Mouse (Mus musculus): ENCODE measurements around the gene C2cd4c.
A peak's percentile ranks its signal among the peaks of the same experiment; 100 is the strongest.

The C2cd4c gene

GRCm38 (mm10) chr10:79612192-79613135 is 1.4 kb downstream of the C2cd4c start:
- DNase-seq (ENCODE audit: low read depth) = no peak

GRCm38 (mm10) chr10:79611296-79611695 is 2.5 kb downstream of the C2cd4c start:
- no peak for DNase-seq (ENCODE audit: low read depth)

GRCm38 (mm10) chr10:79609276-79609675 is 4.5 kb downstream of the C2cd4c start:
- no peak for DNase-seq (ENCODE audit: low read depth)

- DNase-seq (ENCODE audit: low read depth) = no peak
Observed at GRCm38 (mm10) chr10:79607892-79608291, 5.9 kb downstream of the C2cd4c start.

- DNase-seq (ENCODE audit: low read depth) = no peak
Observed at GRCm38 (mm10) chr10:79606537-79606936, 7.3 kb downstream of the C2cd4c start.

- no peak for DNase-seq (ENCODE audit: low read depth)
Observed at GRCm38 (mm10) chr10:79597936-79598230, 15.9 kb downstream of the C2cd4c start.

- DNase-seq (ENCODE audit: low read depth) = no peak
Observed at GRCm38 (mm10) chr10:79597051-79597935, 16.5 kb downstream of the C2cd4c start.

- no peak for DNase-seq (ENCODE audit: low read depth)
Observed at GRCm38 (mm10) chr10:79595590-79595929, 18.3 kb downstream of the C2cd4c start.

GRCm38 (mm10) chr10:79594872-79595589 is 18.8 kb downstream of the C2cd4c start:
- peak; percentile 59 for DNase-seq (ENCODE audit: low read depth)

GRCm38 (mm10) chr10:79594111-79594510 is 19.7 kb downstream of the C2cd4c start:
- DNase-seq (ENCODE audit: low read depth) = no peak

GRCm38 (mm10) chr10:79590702-79591101 is 23.1 kb downstream of the C2cd4c start:
- DNase-seq (ENCODE audit: low read depth) = no peak

- DNase-seq (ENCODE audit: low read depth) = no peak
Observed at GRCm38 (mm10) chr10:79587752-79588126, 26.1 kb downstream of the C2cd4c start.

- no peak for DNase-seq (ENCODE audit: low read depth)
Observed at GRCm38 (mm10) chr10:79587061-79587751, 26.6 kb downstream of the C2cd4c start, which contains the start of gene Theg. Gene Theg, minus strand, starts transcription at chr10:79587331.

GRCm38 (mm10) chr10:79586243-79586642 is 27.6 kb downstream of the C2cd4c start:
- no peak for DNase-seq (ENCODE audit: low read depth)

- DNase-seq (ENCODE audit: low read depth) = no peak
Observed at GRCm38 (mm10) chr10:79585723-79586122, 28.1 kb downstream of the C2cd4c start.

- no peak for DNase-seq (ENCODE audit: low read depth)
Observed at GRCm38 (mm10) chr10:79585136-79585535, 28.7 kb downstream of the C2cd4c start.

GRCm38 (mm10) chr10:79584426-79584825 is 29.4 kb downstream of the C2cd4c start:
- no peak for DNase-seq (ENCODE audit: low read depth)

GRCm38 (mm10) chr10:79584021-79584420 is 29.8 kb downstream of the C2cd4c start:
- DNase-seq (ENCODE audit: low read depth) = no peak

GRCm38 (mm10) chr10:79581501-79581900 is 32.3 kb downstream of the C2cd4c start:
- DNase-seq (ENCODE audit: low read depth) = no peak

- DNase-seq (ENCODE audit: low read depth) = peak; percentile 26
Observed at GRCm38 (mm10) chr10:79580811-79581210, 33.0 kb downstream of the C2cd4c start.

GRCm38 (mm10) chr10:79580356-79580755 is 33.5 kb downstream of the C2cd4c start:
- DNase-seq (ENCODE audit: low read depth) = no peak

GRCm38 (mm10) chr10:79579781-79580180 is 34.0 kb downstream of the C2cd4c start:
- no peak for DNase-seq (ENCODE audit: low read depth)

All from naive thymus-derived CD4-positive, alpha-beta T cell, adult 2 months (primary cell).